Mouse (Mus musculus) megakaryocyte, embryonic 14.5 days (primary cell): ENCODE results near the gene Cntnap2. TPM values are rescaled to one million over a fixed set of nuclear protein-coding genes. Genes with fewer than 3 reads are reported as not detected.

ENCODE experiments used
- H3K27me3 ChIP-seq: replicated peaks from 2 replicates; pipeline ENCODE3; 2012; ENCODE audit warnings: inconsistent platforms
- H3K36me3 ChIP-seq: replicated peaks from 2 replicates; pipeline ENCODE3; 2012; ENCODE audit warnings: low read length, inconsistent platforms, mixed read lengths
- H3K4me1 ChIP-seq: 2 replicates; pipeline ENCODE4 v1.6.1; 2012; ENCODE audit warnings: inconsistent platforms
- H3K4me3 ChIP-seq: replicated peaks from 2 replicates; pipeline ENCODE3; 2012; ENCODE audit warnings: moderate library complexity, mild to moderate bottlenecking, inconsistent platforms
- H3K9me3 ChIP-seq: 2 replicates; pipeline ENCODE4 v1.6.1; 2012; ENCODE audit warnings: inconsistent platforms
- FLI1 ChIP-seq: IDR thresholded peaks from 2 replicates; pipeline ENCODE4 v1.6.1; 2012; ENCODE audit warnings: low read length, inconsistent platforms, mixed read lengths
- GATA1 ChIP-seq: IDR thresholded peaks from 3 replicates; pipeline ENCODE4 v1.6.1; 2012; ENCODE audit warnings: mixed read lengths, low read length, inconsistent platforms, borderline replicate concordance
- polyA plus RNA-seq: library from polyadenylated mRNA; stranded (reverse); fragments of >175 nt; gene quantifications from 2 replicates; pipeline ENCODE4 v1.2.3, GENCODE M21; 2012; ENCODE audit warnings: low replicate concordance; ENCODE audit not compliant: insufficient read depth

Cntnap2 gene
- polyA plus RNA-seq, 1 experiment = 0.03 TPM

DNA sequence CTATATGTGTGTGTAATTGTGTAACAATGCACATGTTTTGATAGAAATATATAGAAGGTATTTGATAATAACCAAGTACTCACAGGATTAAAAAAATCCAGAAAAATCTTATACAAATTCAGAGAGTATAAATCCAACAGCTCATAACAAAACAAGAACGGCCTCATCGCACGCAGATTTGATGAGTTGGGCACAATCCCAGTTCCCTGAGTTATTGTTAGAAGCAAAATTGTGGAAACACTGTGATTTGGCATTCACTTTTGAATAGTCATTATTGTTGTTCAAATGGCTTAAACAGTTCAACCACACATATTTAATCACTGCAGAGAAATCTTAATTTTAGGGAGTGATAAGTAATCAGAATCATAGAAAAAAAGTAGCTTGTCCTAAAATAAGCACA lies 928.9 kb downstream of the Cntnap2 start:
- Histone ChIP-seq H3K4me3 (no peak overlapping the region), H3K4me1 (no peaks in the 10 kb centered on the region), H3K36me3 (no peaks in the 10 kb centered on the region), H3K9me3 (no peaks in the 10 kb centered on the region), H3K27me3 (no peaks in the 10 kb centered on the region)
- no peak for TF ChIP-seq FLI1

GRCm38 (mm10) chr6:45991086-45991485 lies 931.9 kb downstream of the Cntnap2 start:
- H3K36me3 ChIP-seq = no peaks in the 10 kb centered on the region
- H3K4me1 ChIP-seq = no peaks in the 10 kb centered on the region
- H3K9me3 ChIP-seq = no peaks in the 10 kb centered on the region
- TF ChIP-seq GATA1 (no peak), FLI1 (no peak)
- no peaks in the 10 kb centered on the region for H3K27me3 ChIP-seq
- no peak overlapping the region for H3K4me3 ChIP-seq

- Histone ChIP-seq H3K4me3 (no peak overlapping the region), H3K4me1 (no peaks in the 10 kb centered on the region), H3K9me3 (no peaks in the 10 kb centered on the region), H3K36me3 (no peaks in the 10 kb centered on the region), H3K27me3 (no peaks in the 10 kb centered on the region)
- TF ChIP-seq GATA1 (no peak), FLI1 (no peak)
Measured at GRCm38 (mm10) chr6:46022515-46023143, 963.5 kb downstream of the Cntnap2 start.

DNA sequence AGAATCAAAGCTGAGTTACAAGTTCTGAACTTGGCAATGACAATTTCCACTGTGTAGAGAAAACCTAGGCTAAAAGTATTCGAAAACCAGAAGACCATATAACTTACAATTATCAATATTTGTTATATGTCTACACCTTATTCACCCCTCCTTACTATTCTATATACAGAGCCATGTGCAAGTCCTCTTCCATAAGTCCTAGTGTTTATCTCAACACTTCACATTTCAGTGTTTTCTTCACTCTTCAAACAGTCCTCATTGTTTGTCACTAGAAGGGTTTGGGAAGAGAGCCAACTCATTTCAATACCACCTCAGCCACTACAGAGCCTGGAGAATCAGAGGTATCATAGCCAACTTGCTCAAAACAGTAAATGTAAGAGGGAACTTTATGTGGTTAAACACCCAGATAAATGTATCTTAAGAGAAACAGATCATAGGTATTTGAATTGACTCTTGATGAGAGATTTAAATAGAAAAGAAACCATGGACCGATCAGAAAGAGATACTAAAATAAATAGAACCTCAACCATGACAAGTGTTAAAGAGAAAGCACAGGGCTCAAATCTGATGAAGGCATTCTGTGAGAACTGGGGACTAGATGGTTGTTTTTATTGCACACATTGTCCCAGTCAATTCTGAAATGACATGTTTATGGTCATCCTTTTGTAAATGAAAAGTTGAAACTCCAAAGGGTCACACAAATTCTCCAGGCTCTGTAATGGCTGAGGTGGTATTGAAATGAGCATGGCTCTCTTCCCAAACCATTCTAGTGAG lies 972.9 kb downstream of the Cntnap2 start:
- H3K9me3 ChIP-seq = no peaks in the 10 kb centered on the region
- no peaks in the 10 kb centered on the region for H3K4me1 ChIP-seq
- no peak overlapping the region for H3K4me3 ChIP-seq
- no peaks in the 10 kb centered on the region for H3K27me3 ChIP-seq
- TF ChIP-seq GATA1 = no peak
- no peak for TF ChIP-seq FLI1
- H3K36me3 ChIP-seq = no peaks in the 10 kb centered on the region

DNA sequence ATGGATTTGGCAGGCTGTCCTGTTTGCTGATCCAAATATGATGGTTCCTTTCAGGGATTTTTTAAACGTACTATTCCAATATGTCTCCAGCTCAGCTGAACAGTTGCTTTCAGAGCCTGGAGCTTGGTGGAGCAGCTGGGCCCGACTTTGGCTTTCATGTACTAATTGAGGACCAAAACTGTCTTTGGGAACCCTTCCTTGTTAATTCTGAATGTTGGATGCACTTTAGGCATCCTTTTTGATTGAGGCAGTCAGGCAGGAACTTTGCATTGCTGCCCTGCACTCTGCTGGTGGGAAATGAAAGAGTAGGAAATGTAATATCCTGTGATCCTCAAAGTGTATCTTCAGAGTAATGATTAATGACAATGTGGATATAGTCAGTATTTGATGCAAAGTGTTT lies 974.0 kb downstream of the Cntnap2 start:
- Histone ChIP-seq H3K4me1 (no peaks in the 10 kb centered on the region), H3K27me3 (no peaks in the 10 kb centered on the region), H3K4me3 (no peak overlapping the region), H3K9me3 (no peaks in the 10 kb centered on the region), H3K36me3 (no peaks in the 10 kb centered on the region)
- TF ChIP-seq GATA1 (no peak), FLI1 (no peak)

- no peak for TF ChIP-seq GATA1
- TF ChIP-seq FLI1 = no peak
- H3K4me3 ChIP-seq = no peak overlapping the region
- no peaks in the 10 kb centered on the region for H3K9me3 ChIP-seq
- no peaks in the 10 kb centered on the region for H3K27me3 ChIP-seq
- no peaks in the 10 kb centered on the region for H3K4me1 ChIP-seq
- H3K36me3 ChIP-seq = no peaks in the 10 kb centered on the region
Measured at GRCm38 (mm10) chr6:46040671-46041070, 981.5 kb downstream of the Cntnap2 start.

- Histone ChIP-seq H3K9me3 (no peaks in the 10 kb centered on the region), H3K36me3 (no peaks in the 10 kb centered on the region), H3K27me3 (no peaks in the 10 kb centered on the region), H3K4me1 (no peaks in the 10 kb centered on the region), H3K4me3 (no peak overlapping the region)
- TF ChIP-seq GATA1 (no peak), FLI1 (no peak)
Measured at GRCm38 (mm10) chr6:46080236-46080635, 1021.1 kb downstream of the Cntnap2 start.

DNA sequence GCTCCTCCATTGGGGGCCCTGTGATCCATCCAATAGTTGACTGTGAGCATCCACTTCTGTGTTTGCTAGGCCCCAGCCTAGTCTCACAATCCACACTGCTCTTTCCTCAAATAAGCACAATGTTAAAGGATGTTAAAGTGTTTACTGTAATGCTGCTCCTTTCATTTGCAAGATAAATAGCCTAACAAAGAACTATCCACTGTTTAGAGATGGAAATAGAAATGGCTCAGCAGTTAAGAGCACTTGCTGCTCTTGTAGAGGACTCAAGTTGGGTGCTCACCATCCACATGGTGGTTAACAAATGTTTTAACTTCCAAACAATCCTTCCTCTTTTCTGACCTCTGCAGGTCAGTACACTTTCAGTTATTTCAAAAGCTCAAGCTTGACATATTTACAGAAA lies 1022.3 kb downstream of the Cntnap2 start:
- no peaks in the 10 kb centered on the region for H3K4me1 ChIP-seq
- no peak for TF ChIP-seq GATA1
- no peak for TF ChIP-seq FLI1
- H3K36me3 ChIP-seq = no peaks in the 10 kb centered on the region
- no peaks in the 10 kb centered on the region for H3K9me3 ChIP-seq
- H3K27me3 ChIP-seq = no peaks in the 10 kb centered on the region
- H3K4me3 ChIP-seq = no peak overlapping the region

DNA sequence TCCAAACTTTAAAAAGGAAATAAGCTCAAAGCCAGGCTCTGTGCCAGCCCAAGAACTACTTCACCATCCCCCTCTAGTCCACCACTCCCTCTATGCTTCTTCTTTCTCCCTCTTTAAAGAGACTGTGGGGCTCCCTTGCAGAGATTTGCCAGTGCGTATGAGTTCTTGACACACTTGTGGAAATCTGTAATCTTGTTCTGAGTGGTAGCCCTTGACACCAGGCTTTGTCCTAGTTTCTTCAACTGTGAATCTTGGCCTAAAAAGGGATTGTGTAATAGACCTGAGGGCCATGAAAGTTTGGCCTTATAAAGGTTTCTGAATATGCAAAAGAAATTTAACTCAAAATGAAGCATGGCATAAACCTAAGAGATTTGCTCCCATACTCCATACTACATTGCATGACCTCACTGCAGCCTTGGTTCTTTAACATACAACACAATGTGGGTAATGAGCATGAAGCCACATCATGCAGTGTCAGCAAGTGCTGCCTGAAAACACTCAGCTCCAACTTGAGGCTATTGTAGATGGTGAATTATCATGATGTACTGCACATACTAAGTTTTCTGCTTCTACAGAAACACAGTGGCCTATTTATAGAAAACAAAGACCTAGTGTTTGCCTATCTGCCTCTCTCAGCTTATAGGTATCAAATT lies 1084.2 kb downstream of the Cntnap2 start:
- no peaks in the 10 kb centered on the region for H3K4me1 ChIP-seq
- TF ChIP-seq GATA1 (no peak), FLI1 (no peak)
- no peak overlapping the region for H3K4me3 ChIP-seq
- H3K9me3 ChIP-seq = no peaks in the 10 kb centered on the region
- no peaks in the 10 kb centered on the region for H3K36me3 ChIP-seq
- no peaks in the 10 kb centered on the region for H3K27me3 ChIP-seq

GRCm38 (mm10) chr6:46166837-46167236 lies 1107.7 kb downstream of the Cntnap2 start:
- Histone ChIP-seq H3K9me3 (no peaks in the 10 kb centered on the region), H3K4me1 (no peaks in the 10 kb centered on the region), H3K4me3 (no peak overlapping the region), H3K36me3 (no peaks in the 10 kb centered on the region), H3K27me3 (no peaks in the 10 kb centered on the region)
- TF ChIP-seq FLI1 (no peak), GATA1 (no peak)
